Mouse (Mus musculus): ENCODE measurements around the gene Exoc3l4.
A peak's percentile ranks its signal among the peaks of the same experiment; 100 is the strongest.

The Exoc3l4 gene

GRCm38 (mm10) chr12:111416921-111417779, at the start of gene Exoc3l4:
Exoc3l4 (plus strand) TSS chr12:111417017.
- DNase-seq, result no peak

- DNase-seq, result no peak
Observed at GRCm38 (mm10) chr12:111367065-111367464, 49.8 kb upstream of the Exoc3l4 start.

- DNase-seq, result no peak
Observed at GRCm38 (mm10) chr12:111370249-111370648, 46.6 kb upstream of the Exoc3l4 start.

- DNase-seq, result no peak
Observed at GRCm38 (mm10) chr12:111371905-111372304, 44.9 kb upstream of the Exoc3l4 start.

GRCm38 (mm10) chr12:111373411-111373810, 43.4 kb upstream of the Exoc3l4 start:
- DNase-seq, result no peak

- DNase-seq, result no peak
Observed at GRCm38 (mm10) chr12:111374727-111375126, 42.1 kb upstream of the Exoc3l4 start.

- peak; percentile 20 for DNase-seq
Observed at GRCm38 (mm10) chr12:111375559-111375958, 41.3 kb upstream of the Exoc3l4 start.

GRCm38 (mm10) chr12:111376053-111376452, 40.8 kb upstream of the Exoc3l4 start:
- DNase-seq, result peak; percentile 33

GRCm38 (mm10) chr12:111376826-111377331, 39.9 kb upstream of the Exoc3l4 start:
- peak; percentile 63 for DNase-seq

GRCm38 (mm10) chr12:111377376-111377973, 39.3 kb upstream of the Exoc3l4 start, which contains the start of gene Cdc42bpb:
Cdc42bpb (minus strand) TSS chr12:111377718.
- peak; percentile 93 for DNase-seq

GRCm38 (mm10) chr12:111377986-111378490, 38.8 kb upstream of the Exoc3l4 start:
- no peak for DNase-seq

- DNase-seq, result no peak
Observed at GRCm38 (mm10) chr12:111378812-111379211, 38.0 kb upstream of the Exoc3l4 start.

- no peak for DNase-seq
Observed at GRCm38 (mm10) chr12:111385883-111386641, 30.8 kb upstream of the Exoc3l4 start.

- DNase-seq, result no peak
Observed at GRCm38 (mm10) chr12:111386642-111387120, 30.1 kb upstream of the Exoc3l4 start.

- no peak for DNase-seq
Observed at GRCm38 (mm10) chr12:111387146-111387545, 29.7 kb upstream of the Exoc3l4 start.

GRCm38 (mm10) chr12:111394008-111394407, 22.8 kb upstream of the Exoc3l4 start:
- no peak for DNase-seq

- DNase-seq, result no peak
Observed at GRCm38 (mm10) chr12:111396997-111397396, 19.8 kb upstream of the Exoc3l4 start.

- DNase-seq, result peak; percentile 85
Observed at GRCm38 (mm10) chr12:111401454-111402184, 15.2 kb upstream of the Exoc3l4 start.

GRCm38 (mm10) chr12:111404880-111405279, 11.9 kb upstream of the Exoc3l4 start:
- DNase-seq, result no peak

- no peak for DNase-seq
Observed at GRCm38 (mm10) chr12:111406622-111407021, 10.2 kb upstream of the Exoc3l4 start, which contains the start of gene Lbhd2. Lbhd2 (plus strand) TSS chr12:111406809.

GRCm38 (mm10) chr12:111409583-111409982, 7.2 kb upstream of the Exoc3l4 start:
- DNase-seq, result peak; percentile 35
